Mouse (Mus musculus) neural tube, embryonic 15.5 days (tissue): Measurements from ENCODE around the gene Vmn1r202. TPM values are rescaled to one million over a fixed set of nuclear protein-coding genes. Genes with fewer than 3 reads are reported as not detected.
"Not testable (repeated sequence)": the region's sequence is repeated elsewhere in the genome, so short reads cannot be mapped to it uniquely, and the experiment has no call there.

Source experiments
- ATAC-seq: fragments of 200-750 bp; cut with Nextera tagmentation; 2 replicates; pipeline ENCODE4 v1.8.0; 2017; ENCODE audit warnings: mild to moderate bottlenecking, moderate TSS enrichment, moderate library complexity; ENCODE audit not compliant: low FRiP score
- H3K27ac ChIP-seq: fragments of 300-500 bp; sonication (generic); replicated peaks from 2 replicates; pipeline ENCODE4 v1.5.1; 2015; ENCODE audit warnings: mild to moderate bottlenecking, inconsistent platforms
- H3K27me3 ChIP-seq: fragments of 300-500 bp; sonication (generic); replicated peaks from 2 replicates; pipeline ENCODE4 v1.6.1; 2015; ENCODE audit warnings: inconsistent platforms
- H3K36me3 ChIP-seq: fragments of 300-500 bp; sonication (generic); 2 replicates; pipeline ENCODE4 v1.6.1; 2015; ENCODE audit warnings: inconsistent platforms
- H3K4me1 ChIP-seq: fragments of 300-500 bp; sonication (generic); 2 replicates; pipeline ENCODE4 v1.6.1; 2015; ENCODE audit warnings: inconsistent platforms
- H3K4me2 ChIP-seq: fragments of 300-500 bp; sonication (generic); 2 replicates; pipeline ENCODE4 v1.6.1; 2015; ENCODE audit warnings: inconsistent platforms, mild to moderate bottlenecking, moderate library complexity
- H3K4me3 ChIP-seq: fragments of 300-500 bp; sonication (generic); replicated peaks from 2 replicates; pipeline ENCODE4 v1.5.1; 2015; ENCODE audit warnings: mild to moderate bottlenecking, inconsistent platforms
- H3K9ac ChIP-seq: fragments of 300-500 bp; sonication (generic); replicated peaks from 2 replicates; pipeline ENCODE4 v1.6.1; 2015; ENCODE audit warnings: mild to moderate bottlenecking, inconsistent platforms
- H3K9me3 ChIP-seq: fragments of 300-500 bp; sonication (generic); replicated peaks from 2 replicates; pipeline ENCODE4 v1.6.1; 2016; ENCODE audit warnings: inconsistent platforms
- WGBS: fragments of 180-500 bp; shearing (Covaris S2); methylation state at CpG from one replicate; pipeline ENCODE4 v1.1.7; 2015; ENCODE audit warnings: mixed read lengths; 5-methylcytosine and 5-hydroxymethylcytosine counted together
- polyA plus RNA-seq: library from polyadenylated mRNA; unstranded; fragments of >200 nt; fragmentation: Nextera tagmentation; extraction: Ambion mirVana; gene quantifications from 2 replicates; pipeline ENCODE4 v1.2.1, GENCODE M21; 2015

The Vmn1r202 gene
- not detected in 2 replicates for polyA plus RNA-seq

DNA sequence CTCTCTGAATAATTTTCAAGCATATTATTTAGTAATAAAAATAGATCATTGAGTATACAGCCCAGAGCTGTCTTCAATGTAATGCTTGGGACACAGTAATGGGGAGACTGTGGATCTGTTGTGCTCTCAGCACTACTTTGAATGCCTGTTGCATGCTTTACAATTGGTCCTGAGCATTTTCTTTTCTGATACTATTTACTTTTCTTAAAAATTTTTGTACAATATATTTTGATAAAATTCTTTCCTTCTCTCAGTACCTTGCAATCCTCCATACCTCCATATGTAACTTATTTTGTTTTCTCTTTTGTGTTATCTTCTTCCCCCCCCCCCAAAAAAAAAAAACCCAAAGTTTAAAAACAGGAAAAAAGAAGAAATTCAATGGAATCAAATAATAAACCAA lies at the start of gene Vmn1r202:
Gene Vmn1r202 (minus strand): TSS at position 101 of the 400 bp plus-strand sequence.
- H3K4me3 ChIP-seq: no peak within 1 kb of the TSS
- H3K4me1 ChIP-seq: no peaks in the 10 kb centered on the region
- no peak within 1 kb of the TSS for H3K9ac ChIP-seq
- no peaks in the 10 kb centered on the region for H3K9me3 ChIP-seq
- H3K4me2 ChIP-seq: no peak within 1 kb of the TSS
- H3K27ac ChIP-seq: no peak within 1 kb of the TSS
- ATAC-seq: no peak
- no peaks in the 10 kb centered on the region for H3K36me3 ChIP-seq
- H3K27me3 ChIP-seq: no peaks in the 10 kb centered on the region

- 60% methylated on average over 1 of the region's 1 CpGs for WGBS
- ATAC-seq, H3K9me3 ChIP-seq: not testable (repeated sequence)
Measured at GRCm38 (mm10) chr13:22552898-22553297, 47.7 kb upstream of the Vmn1r202 start, which contains the start of gene Vmn1r204. TSS of gene Vmn1r204 (plus strand) at chr13:22553198.

GRCm38 (mm10) chr13:22517814-22518213 lies 12.6 kb upstream of the Vmn1r202 start, which contains the start of gene Vmn1r203:
TSS of gene Vmn1r203 (plus strand) at chr13:22518114.
- Histone ChIP-seq H3K27me3 (no peaks in the 10 kb centered on the region), H3K36me3 (no peaks in the 10 kb centered on the region), H3K4me1 (no peaks in the 10 kb centered on the region), H3K4me2 (no peak within 1 kb of the TSS), H3K9me3 (no peaks in the 10 kb centered on the region), H3K4me3 (no peak within 1 kb of the TSS), H3K27ac (no peak within 1 kb of the TSS), H3K9ac (no peak within 1 kb of the TSS)
- ATAC-seq: no peak

More at GRCm38 (mm10) chr13:22552898-22553297, 47.7 kb upstream of the Vmn1r202 start, which contains the start of gene Vmn1r204:
- not testable (repeated sequence) for H3K4me1 ChIP-seq, H3K4me3 ChIP-seq, H3K36me3 ChIP-seq, H3K27ac ChIP-seq, H3K27me3 ChIP-seq, H3K9ac ChIP-seq, H3K4me2 ChIP-seq

GRCm38 (mm10) chr13:22502431-22502830 lies 2.8 kb downstream of the Vmn1r202 start:
- no peak for ATAC-seq
- WGBS: 50% methylated on average over 3 of the region's 3 CpGs
- no peaks in the 10 kb centered on the region for H3K27me3 ChIP-seq

DNA sequence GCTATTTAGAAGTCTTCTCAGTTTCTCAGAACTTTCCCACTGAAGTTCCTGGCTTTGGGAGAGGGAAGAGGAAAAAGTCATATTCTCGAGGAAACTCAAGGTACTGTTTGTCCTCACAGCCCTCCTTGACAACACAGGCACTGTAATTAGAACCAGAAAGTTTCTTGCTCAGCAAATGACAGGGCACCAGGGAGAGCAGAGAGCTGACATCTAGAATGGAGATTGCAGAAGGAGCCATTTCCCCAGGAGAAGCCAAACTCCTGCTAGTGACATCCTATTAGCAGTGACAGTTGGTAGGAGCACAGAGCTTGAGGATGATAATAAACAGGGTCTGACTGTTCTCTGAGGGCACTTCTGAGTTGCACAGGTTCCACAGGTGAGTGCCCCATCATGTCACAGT lies 33.6 kb downstream of the Vmn1r202 start, which contains the start of gene Vmn1r201:
Gene Vmn1r201 (plus strand): TSS at position 301 of the 400 bp plus-strand sequence.
- H3K4me3 ChIP-seq: no peak within 1 kb of the TSS
- H3K27ac ChIP-seq: no peak within 1 kb of the TSS
- no peak within 1 kb of the TSS for H3K4me2 ChIP-seq
- H3K9ac ChIP-seq: no peak within 1 kb of the TSS
- H3K27me3 ChIP-seq: no peaks in the 10 kb centered on the region
- ATAC-seq: no peak
- no peaks in the 10 kb centered on the region for H3K9me3 ChIP-seq
- H3K36me3 ChIP-seq: no peaks in the 10 kb centered on the region
- H3K4me1 ChIP-seq: no peaks in the 10 kb centered on the region
- WGBS: 69% methylated on average over 1 of the region's 1 CpGs

More at GRCm38 (mm10) chr13:22502431-22502830, 2.8 kb downstream of the Vmn1r202 start:
- H3K4me3 ChIP-seq: no peak overlapping the region
- no peaks in the 10 kb centered on the region for H3K4me1 ChIP-seq
- no peak overlapping the region for H3K4me2 ChIP-seq
- no peak overlapping the region for H3K27ac ChIP-seq
- H3K36me3 ChIP-seq: no peaks in the 10 kb centered on the region
- H3K9ac ChIP-seq: no peak overlapping the region
- no peaks in the 10 kb centered on the region for H3K9me3 ChIP-seq

DNA sequence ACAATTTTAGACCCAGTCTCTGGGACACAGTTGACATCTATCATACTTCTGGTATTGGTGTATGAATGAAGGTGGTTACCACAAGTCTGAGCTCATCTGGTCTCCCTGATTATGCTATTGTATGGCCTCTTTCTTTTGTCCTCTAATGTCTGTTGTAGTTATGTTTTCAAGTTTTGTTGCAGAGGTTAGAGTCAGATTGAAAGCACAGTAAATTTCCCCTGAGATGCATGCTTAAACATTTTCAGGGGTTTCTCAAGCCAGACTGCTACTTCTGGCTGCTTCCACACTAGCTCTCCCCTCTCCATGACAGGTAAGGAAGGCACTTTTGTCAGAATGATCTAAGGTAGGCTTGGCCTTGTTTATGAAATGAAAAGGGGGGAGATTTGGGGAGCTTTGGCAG lies 50.0 kb downstream of the Vmn1r202 start:
- H3K4me3 ChIP-seq: no peak overlapping the region
- no peak for ATAC-seq
- H3K9me3 ChIP-seq: no peaks in the 10 kb centered on the region
- no peaks in the 10 kb centered on the region for H3K4me1 ChIP-seq
- no peaks in the 10 kb centered on the region for H3K27me3 ChIP-seq
- no peak overlapping the region for H3K4me2 ChIP-seq
- no peaks in the 10 kb centered on the region for H3K36me3 ChIP-seq
- no peak overlapping the region for H3K9ac ChIP-seq
- H3K27ac ChIP-seq: no peak overlapping the region

Other genes with a start within 250 kb of the Vmn1r202 start
- not detected in 2 replicates for gene Vmn1r195, start 234.9 kb downstream of the Vmn1r202 start, polyA plus RNA-seq
- not detected in 2 replicates for gene Vmn1r196, start 215.5 kb downstream of the Vmn1r202 start, polyA plus RNA-seq
- gene Vmn1r197, start 180.8 kb downstream of the Vmn1r202 start, polyA plus RNA-seq: not detected in 2 replicates
- gene Vmn1r198, start 155.0 kb downstream of the Vmn1r202 start, polyA plus RNA-seq: not detected in 2 replicates
- not detected in 2 replicates for gene Vmn1r199, start 125.6 kb downstream of the Vmn1r202 start, polyA plus RNA-seq
- not detected in 2 replicates for gene Vmn1r200, start 115.0 kb downstream of the Vmn1r202 start, polyA plus RNA-seq
- gene Vmn1r201, start 33.5 kb downstream of the Vmn1r202 start, polyA plus RNA-seq: not detected in 2 replicates
- not detected in 2 replicates for gene Vmn1r203, start 12.7 kb upstream of the Vmn1r202 start, polyA plus RNA-seq
- gene Vmn1r204, start 47.8 kb upstream of the Vmn1r202 start, polyA plus RNA-seq: not detected in 2 replicates
- not detected in 2 replicates for gene Vmn1r205, start 87.6 kb upstream of the Vmn1r202 start, polyA plus RNA-seq
- not detected in 2 replicates for gene Vmn1r206, start 118.9 kb upstream of the Vmn1r202 start, polyA plus RNA-seq
- not detected in 2 replicates for gene Vmn1r207-ps, start 224.2 kb upstream of the Vmn1r202 start, polyA plus RNA-seq